Mouse (Mus musculus): ENCODE measurements around the gene Osbpl6. TPM values are rescaled to one million over a fixed set of nuclear protein-coding genes. Genes with fewer than 3 reads are reported as not detected.

Gene Osbpl6
- polyA plus RNA-seq, 1 experiment from 2014 or later, result 24.7 TPM

DNA sequence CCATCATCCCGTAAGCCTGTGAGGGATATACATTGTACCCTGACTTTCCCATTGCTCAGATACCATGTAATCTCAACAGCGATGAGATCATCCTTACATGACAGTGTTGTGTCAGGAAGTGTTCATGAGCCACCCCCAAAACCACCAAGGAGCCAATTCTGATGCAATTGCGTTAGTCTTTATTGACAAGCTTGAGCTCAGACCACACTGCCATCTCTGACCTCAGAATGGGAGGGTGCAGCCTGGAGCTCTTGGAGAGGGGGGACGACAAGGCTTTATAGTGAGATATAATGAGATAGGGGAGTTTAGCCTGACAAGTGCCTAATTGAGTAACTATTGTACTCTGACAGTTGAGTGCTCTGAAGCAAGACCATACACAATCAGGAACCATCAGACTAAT, 82.5 kb downstream of the Osbpl6 start:
- Histone ChIP-seq H3K4me1 (peaks cover 6% of the 10 kb centered on the region; the same call in 1 of the 2 replicates), H3K9me3 (no peaks in the 10 kb centered on the region), H3K27ac (no peak overlapping the region), H3K4me3 (no peak overlapping the region), H3K4me2 (no peak overlapping the region), H3K36me3 (replicated peaks) (no peaks in the 10 kb centered on the region), H3K9ac (no peak overlapping the region), H3K27me3 (replicated peaks) (no peaks in the 10 kb centered on the region)
- ATAC-seq (replicated peaks), result no peak
- WGBS, result 63% methylated on average over 4 of the region's 4 CpGs

DNA sequence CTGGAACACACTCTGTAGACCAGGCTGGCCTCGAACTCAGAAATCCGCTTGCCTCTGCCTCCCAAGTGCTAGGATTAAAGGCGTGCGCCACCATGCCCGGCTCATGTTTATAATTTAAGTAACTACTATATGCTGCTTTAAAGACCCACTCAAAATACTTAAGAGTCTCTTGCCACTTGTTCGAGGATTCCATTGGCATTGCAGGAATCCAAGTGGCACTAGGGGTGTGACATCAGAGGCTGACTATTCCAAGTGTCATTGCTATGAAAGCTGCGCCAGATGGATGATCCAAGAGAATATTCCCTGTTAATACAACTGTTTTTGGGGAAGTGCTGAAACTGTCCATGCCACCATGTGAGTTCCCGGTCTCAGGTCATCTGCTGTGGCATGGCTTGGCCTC, 83.9 kb downstream of the Osbpl6 start:
- H3K4me1 ChIP-seq, result peaks cover 10% of the 10 kb centered on the region
- no peak for ATAC-seq (replicated peaks)
- no peak overlapping the region for H3K4me2 ChIP-seq
- WGBS, result 94% methylated on average over 8 of the region's 8 CpGs
- no peaks in the 10 kb centered on the region for H3K36me3 ChIP-seq (replicated peaks)
- H3K27me3 ChIP-seq (replicated peaks), result no peaks in the 10 kb centered on the region
- H3K9me3 ChIP-seq, result no peaks in the 10 kb centered on the region
- H3K9ac ChIP-seq, result no peak overlapping the region
- H3K27ac ChIP-seq, result no peak overlapping the region
- H3K4me3 ChIP-seq, result no peak overlapping the region

- H3K27ac ChIP-seq, result no peak overlapping the region
- no peaks in the 10 kb centered on the region for H3K36me3 ChIP-seq (replicated peaks)
- peaks cover 10% of the 10 kb centered on the region for H3K4me1 ChIP-seq
- H3K27me3 ChIP-seq (replicated peaks), result no peaks in the 10 kb centered on the region
- H3K9ac ChIP-seq, result no peak overlapping the region
- no peak for ATAC-seq (replicated peaks)
- no peak overlapping the region for H3K4me3 ChIP-seq
- H3K4me2 ChIP-seq, result no peak overlapping the region
- H3K9me3 ChIP-seq, result no peaks in the 10 kb centered on the region
- 76% methylated on average over 6 of the region's 6 CpGs for WGBS
These were observed 85.1 kb downstream of the Osbpl6 start for GRCm38 (mm10) chr2:76491371-76491770.

DNA sequence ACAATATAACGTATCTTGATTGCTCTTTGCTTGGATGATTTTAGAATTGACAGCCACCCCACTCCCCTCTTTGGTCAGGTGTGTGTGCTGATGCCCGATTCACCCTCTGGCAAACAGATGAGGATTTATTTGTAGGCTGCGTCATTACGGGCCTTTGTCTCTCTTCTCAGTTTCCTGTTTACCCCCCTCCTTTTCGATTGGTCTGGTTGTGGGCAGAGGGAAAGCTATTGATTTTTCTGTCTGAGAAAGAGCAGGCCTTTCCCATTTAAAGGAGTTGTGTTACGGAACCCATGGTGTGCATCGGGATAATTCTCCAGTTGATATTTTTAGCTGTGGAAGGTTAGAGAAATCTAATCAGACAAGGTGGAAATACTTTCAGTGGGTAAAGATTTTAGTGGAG, 85.9 kb downstream of the Osbpl6 start:
- no peak for ATAC-seq (replicated peaks)
- 54% methylated on average over 7 of the region's 7 CpGs for WGBS
- H3K4me1 ChIP-seq, result peaks cover 10% of the 10 kb centered on the region
- no peak overlapping the region for H3K4me3 ChIP-seq
- H3K4me2 ChIP-seq, result no peak overlapping the region
- no peaks in the 10 kb centered on the region for H3K27me3 ChIP-seq (replicated peaks)
- no peaks in the 10 kb centered on the region for H3K36me3 ChIP-seq (replicated peaks)
- no peak overlapping the region for H3K9ac ChIP-seq
- no peaks in the 10 kb centered on the region for H3K9me3 ChIP-seq
- H3K27ac ChIP-seq, result no peak overlapping the region

- H3K27me3 ChIP-seq (replicated peaks), result no peaks in the 10 kb centered on the region
- no peaks in the 10 kb centered on the region for H3K36me3 ChIP-seq (replicated peaks)
- WGBS, result 65% methylated on average over 11 of the region's 11 CpGs
- H3K27ac ChIP-seq, result no peak overlapping the region
- H3K4me2 ChIP-seq, result no peak overlapping the region
- H3K9ac ChIP-seq, result no peak overlapping the region
- H3K9me3 ChIP-seq, result no peaks in the 10 kb centered on the region
- peaks cover 10% of the 10 kb centered on the region for H3K4me1 ChIP-seq
- ATAC-seq (replicated peaks), result no peak
- H3K4me3 ChIP-seq, result no peak overlapping the region
These were observed 89.9 kb downstream of the Osbpl6 start for GRCm38 (mm10) chr2:76496006-76496748.

DNA sequence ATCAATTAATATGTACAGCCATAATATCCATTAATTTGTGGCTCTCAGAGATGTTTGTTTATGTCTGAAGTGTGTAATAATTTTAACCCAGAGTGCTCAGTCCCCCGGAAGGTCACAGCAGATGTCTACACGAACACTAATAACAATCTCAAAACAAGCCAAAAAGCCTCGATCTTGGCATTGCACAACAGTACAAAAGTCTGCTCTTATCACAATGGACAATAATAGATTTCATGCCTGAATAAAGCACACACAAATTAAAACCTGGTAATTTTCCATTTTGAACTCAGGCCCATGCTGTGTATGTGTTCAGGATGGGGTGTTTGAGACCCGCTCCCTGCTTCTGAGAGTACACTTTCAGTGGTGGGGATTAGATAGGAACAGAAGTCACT, 90.4 kb downstream of the Osbpl6 start:
- Histone ChIP-seq H3K4me1 (peaks cover 8% of the 10 kb centered on the region), H3K4me3 (no peak overlapping the region), H3K27me3 (replicated peaks) (no peaks in the 10 kb centered on the region), H3K4me2 (no peak overlapping the region), H3K36me3 (replicated peaks) (no peaks in the 10 kb centered on the region), H3K27ac (no peak overlapping the region), H3K9me3 (no peaks in the 10 kb centered on the region), H3K9ac (no peak overlapping the region)
- ATAC-seq (replicated peaks), result no peak
- WGBS, result 90% methylated on average over 4 of the region's 4 CpGs

GRCm38 (mm10) chr2:76498891-76499290, 92.6 kb downstream of the Osbpl6 start:
- Histone ChIP-seq H3K9me3 (no peaks in the 10 kb centered on the region), H3K4me2 (no peak overlapping the region), H3K27ac (no peak overlapping the region), H3K4me1 (peaks cover 3% of the 10 kb centered on the region), H3K36me3 (replicated peaks) (no peaks in the 10 kb centered on the region), H3K27me3 (replicated peaks) (no peaks in the 10 kb centered on the region), H3K9ac (no peak overlapping the region), H3K4me3 (no peak overlapping the region)
- no peak for ATAC-seq (replicated peaks)
- WGBS, result 95% methylated on average over 11 of the region's 11 CpGs

DNA sequence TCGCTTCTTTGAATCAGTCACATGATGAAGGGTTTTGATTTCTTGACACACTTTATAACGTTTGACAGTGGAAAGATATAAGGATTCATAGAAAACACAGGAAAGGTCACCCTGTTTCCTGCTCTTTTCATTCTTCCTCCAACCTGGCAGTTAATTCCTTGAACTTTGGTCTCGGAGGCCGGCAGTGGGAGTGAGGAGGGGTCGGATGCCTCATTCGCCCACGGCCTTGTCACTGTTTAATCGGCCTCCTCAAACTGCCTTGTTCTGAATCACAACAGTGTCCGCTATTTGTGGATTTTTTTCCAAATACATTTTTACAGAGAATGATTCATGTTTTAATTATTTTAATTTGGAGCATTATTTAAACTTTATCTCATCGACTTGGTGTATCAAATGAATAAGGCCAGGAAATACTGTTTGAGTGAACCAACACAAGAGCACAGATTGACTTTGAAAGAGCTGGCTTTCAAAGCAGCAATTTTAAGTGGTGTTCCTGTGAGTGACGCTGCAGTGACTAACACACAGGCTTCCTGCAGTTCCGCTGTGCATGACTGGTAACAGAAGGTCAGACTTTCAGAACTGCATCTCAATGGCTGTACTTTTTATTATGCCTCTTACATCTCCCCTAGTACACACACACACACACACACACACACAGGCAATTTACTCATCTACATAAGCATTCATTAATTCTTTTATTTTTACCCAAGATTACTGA, 98.0 kb downstream of the Osbpl6 start:
- no peak overlapping the region for H3K4me3 ChIP-seq
- H3K27me3 ChIP-seq (replicated peaks), result no peaks in the 10 kb centered on the region
- WGBS, result 51% methylated on average over 12 of the region's 12 CpGs
- no peaks in the 10 kb centered on the region for H3K4me1 ChIP-seq
- H3K9me3 ChIP-seq, result no peaks in the 10 kb centered on the region
- no peak for ATAC-seq (replicated peaks)
- no peak overlapping the region for H3K27ac ChIP-seq
- H3K4me2 ChIP-seq, result no peak overlapping the region
- no peak overlapping the region for H3K9ac ChIP-seq
- H3K36me3 ChIP-seq (replicated peaks), result no peaks in the 10 kb centered on the region

DNA sequence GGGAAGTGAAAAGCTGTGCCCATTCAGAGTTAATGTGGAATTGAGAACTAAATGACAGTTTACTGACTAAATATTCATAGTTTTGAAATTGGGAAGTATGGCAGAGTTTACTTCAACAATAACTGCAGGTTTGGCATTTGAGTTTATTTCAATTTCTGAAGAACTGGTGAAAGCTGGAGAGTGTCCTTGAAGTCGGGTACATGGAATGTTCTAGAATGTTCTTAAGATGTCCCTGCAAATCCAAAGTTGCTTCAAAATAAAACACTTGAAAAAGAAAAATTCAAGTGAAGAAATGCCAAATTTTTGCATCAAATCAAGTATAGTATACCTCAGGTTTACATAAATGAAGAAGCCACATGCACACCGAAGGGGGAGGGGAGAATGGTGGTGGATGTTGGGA, 98.7 kb downstream of the Osbpl6 start:
- Histone ChIP-seq H3K27ac (no peak overlapping the region), H3K4me3 (no peak overlapping the region), H3K36me3 (replicated peaks) (no peaks in the 10 kb centered on the region), H3K9ac (no peak overlapping the region), H3K4me1 (no peaks in the 10 kb centered on the region), H3K4me2 (no peak overlapping the region), H3K9me3 (no peaks in the 10 kb centered on the region), H3K27me3 (replicated peaks) (no peaks in the 10 kb centered on the region)
- WGBS, result 90% methylated on average over 2 of the region's 2 CpGs
- ATAC-seq (replicated peaks), result no peak

DNA sequence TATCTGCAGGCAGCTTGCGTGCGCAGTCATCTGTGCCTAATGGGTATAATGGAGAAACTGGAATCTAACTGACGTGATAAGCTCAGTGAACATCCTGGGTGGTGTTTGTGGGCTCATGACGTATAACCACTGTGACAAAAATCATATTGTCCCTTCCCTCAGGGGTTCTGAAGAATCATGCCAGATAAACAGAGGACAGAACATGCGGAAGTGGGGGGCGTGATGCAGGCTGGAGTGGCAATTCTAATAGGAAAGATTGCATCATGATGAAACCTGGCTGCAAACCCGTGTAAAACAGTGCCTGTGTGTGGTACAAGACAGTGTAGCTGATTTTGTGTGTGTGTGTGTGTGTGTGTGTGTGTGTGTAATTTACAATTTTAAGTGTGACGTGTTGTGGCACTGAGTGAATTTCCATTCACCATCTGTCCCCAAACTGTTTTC, 105.0 kb downstream of the Osbpl6 start:
- Histone ChIP-seq H3K9me3 (no peaks in the 10 kb centered on the region), H3K4me2 (no peak overlapping the region), H3K4me3 (no peak overlapping the region), H3K36me3 (replicated peaks) (no peaks in the 10 kb centered on the region), H3K9ac (no peak overlapping the region), H3K4me1 (0 out of 2 replicates have a peak, but pooled peaks cover 3% of the 10 kb centered on the region), H3K27ac (no peak overlapping the region), H3K27me3 (replicated peaks) (no peaks in the 10 kb centered on the region)
- 67% methylated on average over 8 of the region's 8 CpGs for WGBS
- no peak for ATAC-seq (replicated peaks)

GRCm38 (mm10) chr2:76512133-76512532, 105.8 kb downstream of the Osbpl6 start:
- ATAC-seq (replicated peaks), result no peak
- Histone ChIP-seq H3K9ac (no peak overlapping the region), H3K4me2 (no peak overlapping the region), H3K4me3 (no peak overlapping the region), H3K4me1 (0 out of 2 replicates have a peak, but pooled peaks cover 3% of the 10 kb centered on the region), H3K9me3 (no peaks in the 10 kb centered on the region), H3K27ac (no peak overlapping the region), H3K27me3 (replicated peaks) (no peaks in the 10 kb centered on the region), H3K36me3 (replicated peaks) (no peaks in the 10 kb centered on the region)
- 94% methylated on average over 6 of the region's 6 CpGs for WGBS

DNA sequence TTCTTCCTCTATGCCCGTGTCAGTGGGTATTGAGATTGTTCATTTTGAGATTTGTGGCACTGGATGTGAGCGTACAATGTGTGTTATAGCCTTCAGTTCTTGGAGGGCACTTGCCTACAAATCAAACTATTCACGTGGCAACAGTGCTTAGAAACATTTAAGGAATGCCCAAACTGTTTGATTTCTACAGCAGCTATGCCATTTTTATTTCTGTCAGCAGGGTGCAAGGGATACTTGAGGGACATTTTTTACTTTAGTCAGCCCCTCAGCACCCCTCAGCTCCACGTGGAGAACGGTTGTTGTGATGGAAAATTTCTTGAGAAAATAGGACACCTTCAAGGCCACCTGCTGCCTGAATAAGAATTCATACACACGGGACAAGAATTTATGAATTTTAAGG, 106.6 kb downstream of the Osbpl6 start:
- Histone ChIP-seq H3K4me2 (no peak overlapping the region), H3K36me3 (replicated peaks) (no peaks in the 10 kb centered on the region), H3K4me1 (0 out of 2 replicates have a peak, but pooled peaks cover 3% of the 10 kb centered on the region), H3K4me3 (no peak overlapping the region), H3K9me3 (no peaks in the 10 kb centered on the region), H3K27me3 (replicated peaks) (no peaks in the 10 kb centered on the region), H3K9ac (no peak overlapping the region), H3K27ac (no peak overlapping the region)
- no peak for ATAC-seq (replicated peaks)
- 77% methylated on average over 6 of the region's 6 CpGs for WGBS

- WGBS, result 82% methylated on average over 3 of the region's 3 CpGs
These were observed 107.0 kb downstream of the Osbpl6 start for GRCm38 (mm10) chr2:76513296-76513695.

More at GRCm38 (mm10) chr2:76513296-76513695, 107.0 kb downstream of the Osbpl6 start:
- Histone ChIP-seq H3K36me3 (replicated peaks) (no peaks in the 10 kb centered on the region), H3K4me2 (no peak overlapping the region), H3K9me3 (no peaks in the 10 kb centered on the region), H3K4me3 (no peak overlapping the region), H3K27me3 (replicated peaks) (no peaks in the 10 kb centered on the region), H3K4me1 (0 out of 2 replicates have a peak, but pooled peaks cover 3% of the 10 kb centered on the region), H3K9ac (no peak overlapping the region), H3K27ac (no peak overlapping the region)
- ATAC-seq (replicated peaks), result no peak

Data from midbrain, embryonic 15.5 days (tissue).